Mouse (Mus musculus) c-Kit-positive CD71-negative TER-119-negative erythroid progenitor cells, embryonic 14.5 days (primary cell): ENCODE data around the gene Polr3g.
"Not testable (repeated sequence)": the region's sequence is repeated elsewhere in the genome, so short reads cannot be mapped to it uniquely, and the experiment has no call there.

ENCODE experiments used
- DNase-seq: peaks from one replicate; pipeline ENCODE4 v3.0.0-alpha.2; 2013; ENCODE audit warnings: low read depth

Polr3g gene

GRCm38 (mm10) chr13:81630566-81630965, 80.2 kb downstream of the Polr3g start:
- DNase-seq: no peak

- DNase-seq: no peak
These were observed 81.4 kb downstream of the Polr3g start for GRCm38 (mm10) chr13:81629395-81629794.

- DNase-seq: no peak
These were observed 82.1 kb downstream of the Polr3g start for GRCm38 (mm10) chr13:81628631-81629190.

- not testable (repeated sequence) for DNase-seq
These were observed 83.0 kb downstream of the Polr3g start for GRCm38 (mm10) chr13:81627861-81628260.
